Mouse (Mus musculus) lung, postnatal 36 days (tissue): ENCODE results near the gene Hdac7.
A peak's percentile ranks its signal among the peaks of the same experiment; 100 is the strongest.

ENCODE experiments used
- DNase-seq: peaks from one replicate; pipeline ENCODE4 v3.0.0; 2022; ENCODE audit warnings: mixed read lengths

The Hdac7 gene

GRCm38 (mm10) chr15:97766194-97766593 is 78.1 kb downstream of the Hdac7 start:
- DNase-seq, result no peak

- DNase-seq, result peak; percentile 75
Measured at GRCm38 (mm10) chr15:97765090-97765794, 79.1 kb downstream of the Hdac7 start.

GRCm38 (mm10) chr15:97764532-97764931 is 79.8 kb downstream of the Hdac7 start:
- DNase-seq, result no peak

- DNase-seq, result no peak
Measured at GRCm38 (mm10) chr15:97763256-97764049, 80.8 kb downstream of the Hdac7 start.

- peak; percentile 91 for DNase-seq
Measured at GRCm38 (mm10) chr15:97762733-97763132, 81.6 kb downstream of the Hdac7 start.

- DNase-seq, result no peak
Measured at GRCm38 (mm10) chr15:97761438-97761837, 82.9 kb downstream of the Hdac7 start.

- DNase-seq, result no peak
Measured at GRCm38 (mm10) chr15:97760952-97761351, 83.3 kb downstream of the Hdac7 start.

- DNase-seq, result no peak
Measured at GRCm38 (mm10) chr15:97760006-97760405, 84.3 kb downstream of the Hdac7 start.

- DNase-seq, result no peak
Measured at GRCm38 (mm10) chr15:97755361-97755760, 88.9 kb downstream of the Hdac7 start.

GRCm38 (mm10) chr15:97754476-97754875 is 89.8 kb downstream of the Hdac7 start:
- no peak for DNase-seq

GRCm38 (mm10) chr15:97752491-97752890 is 91.8 kb downstream of the Hdac7 start:
- no peak for DNase-seq

- DNase-seq, result peak; percentile 58
Measured at GRCm38 (mm10) chr15:97751676-97752075, 92.6 kb downstream of the Hdac7 start.

- DNase-seq, result peak; percentile 95
Measured at GRCm38 (mm10) chr15:97750697-97751096, 93.6 kb downstream of the Hdac7 start.

GRCm38 (mm10) chr15:97749841-97750240 is 94.5 kb downstream of the Hdac7 start:
- DNase-seq, result no peak

- DNase-seq, result no peak
Measured at GRCm38 (mm10) chr15:97749397-97749796, 94.9 kb downstream of the Hdac7 start.

- DNase-seq, result no peak
Measured at GRCm38 (mm10) chr15:97748964-97749363, 95.3 kb downstream of the Hdac7 start.

GRCm38 (mm10) chr15:97748309-97748708 is 96.0 kb downstream of the Hdac7 start:
- DNase-seq, result no peak

- no peak for DNase-seq
Measured at GRCm38 (mm10) chr15:97747486-97747885, 96.8 kb downstream of the Hdac7 start.

GRCm38 (mm10) chr15:97746748-97747147 is 97.6 kb downstream of the Hdac7 start:
- no peak for DNase-seq

- no peak for DNase-seq
Measured at GRCm38 (mm10) chr15:97746278-97746677, 98.0 kb downstream of the Hdac7 start.

- DNase-seq, result no peak
Measured at GRCm38 (mm10) chr15:97745331-97745730, 99.0 kb downstream of the Hdac7 start.

GRCm38 (mm10) chr15:97744930-97745329 is 99.4 kb downstream of the Hdac7 start:
- no peak for DNase-seq

- no peak for DNase-seq
Measured at GRCm38 (mm10) chr15:97743961-97744525, 100.3 kb downstream of the Hdac7 start.

GRCm38 (mm10) chr15:97743210-97743609 is 101.1 kb downstream of the Hdac7 start:
- DNase-seq, result no peak
